Mouse (Mus musculus): ENCODE data around the gene Rab1b.
"Not testable (repeated sequence)": the region's sequence is repeated elsewhere in the genome, so short reads cannot be mapped to it uniquely, and the experiment has no call there.

The Rab1b gene

GRCm38 (mm10) chr19:5097521-5098362 is 9.1 kb downstream of the Rab1b start:
- no peak for DNase-seq (ENCODE audit: low spot score)

GRCm38 (mm10) chr19:5095887-5096474 is 10.9 kb downstream of the Rab1b start:
- no peak for DNase-seq (ENCODE audit: low spot score)

- DNase-seq (ENCODE audit: low spot score), result no peak
Observed at GRCm38 (mm10) chr19:5094746-5095417, 12.0 kb downstream of the Rab1b start.

GRCm38 (mm10) chr19:5094243-5094632 is 12.6 kb downstream of the Rab1b start:
- peak; percentile 92 for DNase-seq (ENCODE audit: low spot score)

GRCm38 (mm10) chr19:5093481-5094242 is 13.2 kb downstream of the Rab1b start:
- DNase-seq (ENCODE audit: low spot score), result no peak

GRCm38 (mm10) chr19:5092083-5092482 is 14.8 kb downstream of the Rab1b start:
- DNase-seq (ENCODE audit: low spot score), result no peak

GRCm38 (mm10) chr19:5089324-5089723 is 17.5 kb downstream of the Rab1b start:
- no peak for DNase-seq (ENCODE audit: low spot score)

GRCm38 (mm10) chr19:5087884-5088728 is 18.8 kb downstream of the Rab1b start, which contains the start of gene Yif1a:
Gene Yif1a (plus strand): TSS chr19:5088538.
- DNase-seq (ENCODE audit: low spot score), result peak; percentile 93

- not testable (repeated sequence) for DNase-seq (ENCODE audit: low spot score)
Observed at GRCm38 (mm10) chr19:5086533-5086932, 20.3 kb downstream of the Rab1b start.

- DNase-seq (ENCODE audit: low spot score), result no peak
Observed at GRCm38 (mm10) chr19:5085145-5085863, 21.6 kb downstream of the Rab1b start, which contains the start of gene Tmem151a. Gene Tmem151a (minus strand): TSS chr19:5085531.

- DNase-seq (ENCODE audit: low spot score), result no peak
Observed at GRCm38 (mm10) chr19:5084834-5085144, 22.1 kb downstream of the Rab1b start.

- DNase-seq (ENCODE audit: low spot score), result no peak
Observed at GRCm38 (mm10) chr19:5083961-5084833, 22.7 kb downstream of the Rab1b start.

GRCm38 (mm10) chr19:5082596-5082995 is 24.3 kb downstream of the Rab1b start:
- no peak for DNase-seq (ENCODE audit: low spot score)

- no peak for DNase-seq (ENCODE audit: low spot score)
Observed at GRCm38 (mm10) chr19:5082005-5082404, 24.9 kb downstream of the Rab1b start.

- DNase-seq (ENCODE audit: low spot score), result no peak
Observed at GRCm38 (mm10) chr19:5079279-5079678, 27.6 kb downstream of the Rab1b start.

- no peak for DNase-seq (ENCODE audit: low spot score)
Observed at GRCm38 (mm10) chr19:5073518-5073917, 33.4 kb downstream of the Rab1b start.

- DNase-seq (ENCODE audit: low spot score), result peak; percentile 45
Observed at GRCm38 (mm10) chr19:5073028-5073427, 33.8 kb downstream of the Rab1b start.

GRCm38 (mm10) chr19:5072389-5073019 is 34.4 kb downstream of the Rab1b start:
- no peak for DNase-seq (ENCODE audit: low spot score)

Measured in ovary, postnatal 14 days (tissue).